ENCODE assay signal across 21 mouse cellular contexts in the genomic region with DNA sequence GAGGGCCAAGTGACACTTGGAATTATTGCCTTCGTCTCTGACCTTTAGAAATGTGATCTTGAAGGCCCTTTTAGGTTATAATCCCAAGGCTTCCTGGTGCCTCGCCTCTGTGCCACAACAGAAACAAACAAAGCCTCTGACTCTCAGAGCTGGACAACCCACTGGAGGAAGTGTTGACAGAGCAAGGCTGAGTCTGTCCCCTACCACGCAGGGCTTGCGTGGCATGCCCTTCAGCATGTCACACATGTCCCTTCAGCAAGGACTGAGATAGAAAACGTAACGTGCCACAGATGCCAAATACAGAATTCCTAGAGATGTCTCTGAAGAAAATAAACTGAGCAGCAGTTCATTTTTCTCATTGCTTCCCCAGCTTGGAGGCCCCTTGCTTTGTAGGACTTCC.
"Had no signal": no experiment of that assay in that cellular context is flagged by ENCODE, and none has a peak within 500 bp of the region (broad histone marks: within the 10 kb centered on the region; RNA-seq: fewer than 3 reads in every experiment).

No protein-coding gene starts in this region.

- H3K9me3 ChIP-seq: liver, embryonic 13.5 days; liver, embryonic 15.5 days; lung, embryonic 15.5 days; midbrain, embryonic 12.5 days; neural tube, embryonic 12.5 days had no signal

- ATAC-seq: liver, postnatal 0 days; lung, postnatal 0 days; midbrain, embryonic 16.5 days had no signal

- H3K4me3 ChIP-seq: liver, embryonic 13.5 days; liver, embryonic 15.5 days; lung, embryonic 15.5 days; megakaryocyte, embryonic 14.5 days; midbrain, embryonic 12.5 days; neural tube, embryonic 12.5 days had no signal

- H3K27me3 ChIP-seq: liver, embryonic 13.5 days; liver, embryonic 15.5 days; lung, embryonic 15.5 days; megakaryocyte, embryonic 14.5 days; midbrain, embryonic 12.5 days; neural tube, embryonic 12.5 days had no signal

- H3K27ac ChIP-seq: liver, embryonic 13.5 days; liver, embryonic 15.5 days; lung, embryonic 15.5 days; macrophage; midbrain, embryonic 12.5 days; neural tube, embryonic 12.5 days had no signal

- H3K4me1 ChIP-seq: megakaryocyte, embryonic 14.5 days; neural tube, embryonic 12.5 days had no signal

- DNase-seq: liver, embryonic 13.5 days; liver, postnatal 0 days; lung, adult 2 months; lung, postnatal 14 days; lung, postnatal 36 days; midbrain, embryonic 14.5 days; retina, postnatal 1 day; right cerebral cortex, adult 18-20 months; right cerebral cortex, postnatal 25 days; right cerebral cortex, postnatal 4 days; spleen, adult 18-20 months; thymus, adult 2 months; thymus, postnatal 25 days had no signal

- H3K36me3 ChIP-seq: liver, embryonic 13.5 days; liver, embryonic 15.5 days; lung, embryonic 15.5 days; midbrain, embryonic 12.5 days; neural tube, embryonic 12.5 days had no signal

- H3K9ac ChIP-seq: liver, embryonic 13.5 days; liver, embryonic 15.5 days; liver, postnatal 0 days; lung, embryonic 15.5 days; midbrain, embryonic 12.5 days; neural tube, embryonic 12.5 days had no signal

- H3K4me2 ChIP-seq: liver, embryonic 13.5 days; liver, embryonic 15.5 days; lung, embryonic 15.5 days; midbrain, embryonic 12.5 days; neural tube, embryonic 12.5 days had no signal
